Mouse (Mus musculus): ENCODE measurements around the gene Mrps2. TPM values are rescaled to one million over a fixed set of nuclear protein-coding genes. Genes with fewer than 3 reads are reported as not detected.
"Not testable (repeated sequence)": the region's sequence is repeated elsewhere in the genome, so short reads cannot be mapped to it uniquely, and the experiment has no call there.

The Mrps2 gene
- total and polyA plus RNA-seq, 2 experiments from 2014 or later = 33.0 to 39.2 TPM

GRCm38 (mm10) chr2:28469461-28469860, 1.6 kb downstream of the Mrps2 start:
- no peak overlapping the region for H3K9ac ChIP-seq (replicated peaks; ENCODE audit: low read length)
- no peak for DNase-seq (ENCODE audit: low spot score)
- H3K4me2 ChIP-seq (ENCODE audit: low read depth, low read length) = no peak overlapping the region
- H3K4me3 ChIP-seq (ENCODE audit: low read length) = no peak overlapping the region
- peaks cover 20% of the 10 kb centered on the region; the same call in 1 of the 2 replicates for H3K36me3 ChIP-seq (ENCODE audit: insufficient read depth, low read length)
- H3K27me3 ChIP-seq (ENCODE audit: insufficient read depth, low read length) = no peaks in the 10 kb centered on the region
- H3K9me3 ChIP-seq (ENCODE audit: low read length) = no peaks in the 10 kb centered on the region; the same call in 1 of the 2 replicates
- no peak for ATAC-seq
- WGBS = 97% methylated on average over 14 of the region's 14 CpGs
- TF ChIP-seq CTCF (IDR thresholded peaks at IDR 0.05; ENCODE audit: low read depth) = no peak
- H3K4me1 ChIP-seq (ENCODE audit: insufficient read depth, low read length) = peaks cover 15% of the 10 kb centered on the region
- no peak overlapping the region for H3K27ac ChIP-seq

GRCm38 (mm10) chr2:28470591-28470990, 2.7 kb downstream of the Mrps2 start:
- no peak overlapping the region for H3K4me3 ChIP-seq (ENCODE audit: low read length)
- H3K27me3 ChIP-seq (ENCODE audit: insufficient read depth, low read length) = no peaks in the 10 kb centered on the region
- H3K4me1 ChIP-seq (ENCODE audit: insufficient read depth, low read length) = peaks cover 15% of the 10 kb centered on the region
- peaks cover 20% of the 10 kb centered on the region; the same call in 1 of the 2 replicates for H3K36me3 ChIP-seq (ENCODE audit: insufficient read depth, low read length)
- no peak overlapping the region for H3K27ac ChIP-seq
- no peaks in the 10 kb centered on the region; the same call in 1 of the 2 replicates for H3K9me3 ChIP-seq (ENCODE audit: low read length)
- no peak for DNase-seq (ENCODE audit: low spot score)
- no peak for ATAC-seq
- no peak overlapping the region for H3K9ac ChIP-seq (replicated peaks; ENCODE audit: low read length)
- WGBS = 95% methylated on average over 2 of the region's 2 CpGs
- H3K4me2 ChIP-seq (ENCODE audit: low read depth, low read length) = no peak overlapping the region
- TF ChIP-seq CTCF (IDR thresholded peaks at IDR 0.05; ENCODE audit: low read depth) = no peak

- not testable (repeated sequence) for H3K27me3 ChIP-seq (ENCODE audit: insufficient read depth, low read length); DNase-seq (ENCODE audit: low spot score); ATAC-seq; H3K9me3 ChIP-seq (ENCODE audit: low read length); H3K9ac ChIP-seq (replicated peaks; ENCODE audit: low read length); H3K4me1 ChIP-seq (ENCODE audit: insufficient read depth, low read length); H3K27ac ChIP-seq; H3K4me2 ChIP-seq (ENCODE audit: low read depth, low read length); H3K4me3 ChIP-seq (ENCODE audit: low read length)
- WGBS = 94% methylated on average over 8 of the region's 8 CpGs
- H3K36me3 ChIP-seq (ENCODE audit: insufficient read depth, low read length) = peaks cover 20% of the 10 kb centered on the region; the same call in 1 of the 2 replicates
These were observed 4.1 kb downstream of the Mrps2 start for GRCm38 (mm10) chr2:28472011-28472410.

GRCm38 (mm10) chr2:28477993-28478392, 10.1 kb downstream of the Mrps2 start:
- ATAC-seq; H3K4me3 ChIP-seq (ENCODE audit: low read length); H3K27me3 ChIP-seq (ENCODE audit: insufficient read depth, low read length); H3K9ac ChIP-seq (replicated peaks; ENCODE audit: low read length); DNase-seq (ENCODE audit: low spot score); H3K9me3 ChIP-seq (ENCODE audit: low read length); H3K4me1 ChIP-seq (ENCODE audit: insufficient read depth, low read length); H3K36me3 ChIP-seq (ENCODE audit: insufficient read depth, low read length); H3K27ac ChIP-seq; H3K4me2 ChIP-seq (ENCODE audit: low read depth, low read length): not testable (repeated sequence)
- 92% methylated on average over 5 of the region's 5 CpGs for WGBS

GRCm38 (mm10) chr2:28479208-28480204, 11.6 kb downstream of the Mrps2 start:
- H3K4me2 ChIP-seq (ENCODE audit: low read depth, low read length) = peak overlapping the region; percentile 3; the same call in 1 of the 2 replicates
- no peaks in the 10 kb centered on the region for H3K36me3 ChIP-seq (ENCODE audit: insufficient read depth, low read length)
- ATAC-seq (no peak), DNase-seq (ENCODE audit: low spot score) (no peak)
- no peak for TF ChIP-seq CTCF (IDR thresholded peaks at IDR 0.05; ENCODE audit: low read depth)
- H3K27ac ChIP-seq = no peak overlapping the region
- 78% methylated on average over 20 of the region's 20 CpGs for WGBS
- no peak overlapping the region for H3K9ac ChIP-seq (replicated peaks; ENCODE audit: low read length)
- no peak overlapping the region for H3K4me3 ChIP-seq (ENCODE audit: low read length)
- no peaks in the 10 kb centered on the region for H3K27me3 ChIP-seq (ENCODE audit: insufficient read depth, low read length)
- no peaks in the 10 kb centered on the region for H3K4me1 ChIP-seq (ENCODE audit: insufficient read depth, low read length)
- no peaks in the 10 kb centered on the region for H3K9me3 ChIP-seq (ENCODE audit: low read length)

- H3K9me3 ChIP-seq (ENCODE audit: low read length) = no peaks in the 10 kb centered on the region
- ATAC-seq (no peak), DNase-seq (ENCODE audit: low spot score) (no peak)
- H3K27ac ChIP-seq = no peak overlapping the region
- H3K4me2 ChIP-seq (ENCODE audit: low read depth, low read length) = no peak overlapping the region
- no peaks in the 10 kb centered on the region for H3K4me1 ChIP-seq (ENCODE audit: insufficient read depth, low read length)
- TF ChIP-seq CTCF (IDR thresholded peaks at IDR 0.05; ENCODE audit: low read depth) = no peak
- H3K4me3 ChIP-seq (ENCODE audit: low read length) = no peak overlapping the region
- no peak overlapping the region for H3K9ac ChIP-seq (replicated peaks; ENCODE audit: low read length)
- H3K27me3 ChIP-seq (ENCODE audit: insufficient read depth, low read length) = no peaks in the 10 kb centered on the region
- WGBS = 65% methylated on average over 2 of the region's 2 CpGs
- H3K36me3 ChIP-seq (ENCODE audit: insufficient read depth, low read length) = no peaks in the 10 kb centered on the region
These were observed 16.0 kb downstream of the Mrps2 start for GRCm38 (mm10) chr2:28483861-28484260.

GRCm38 (mm10) chr2:28494521-28494920, 26.7 kb downstream of the Mrps2 start:
- Histone ChIP-seq H3K4me2 (ENCODE audit: low read depth, low read length) (no peak overlapping the region), H3K9ac (replicated peaks; ENCODE audit: low read length) (no peak overlapping the region), H3K36me3 (ENCODE audit: insufficient read depth, low read length) (no peaks in the 10 kb centered on the region), H3K4me3 (ENCODE audit: low read length) (no peak overlapping the region), H3K9me3 (ENCODE audit: low read length) (no peaks in the 10 kb centered on the region), H3K27me3 (ENCODE audit: insufficient read depth, low read length) (no peaks in the 10 kb centered on the region), H3K4me1 (ENCODE audit: insufficient read depth, low read length) (no peaks in the 10 kb centered on the region), H3K27ac (no peak overlapping the region)
- TF ChIP-seq CTCF (IDR thresholded peaks at IDR 0.05; ENCODE audit: low read depth) = no peak
- 78% methylated on average over 2 of the region's 2 CpGs for WGBS
- no peak for ATAC-seq
- no peak for DNase-seq (ENCODE audit: low spot score)

Measured in hindbrain, postnatal 0 days (tissue).